Mouse (Mus musculus) mammary gland, adult 2 months (tissue): Measurements from ENCODE around the gene Aipl1. TPM values are rescaled to one million over a fixed set of nuclear protein-coding genes. Genes with fewer than 3 reads are reported as not detected.

ENCODE experiments used
- polyA plus RNA-seq: library from polyadenylated mRNA; depleted of rRNA; stranded (reverse); fragments of >200 nt; gene quantifications from 2 replicates; pipeline ENCODE4 v1.2.3, GENCODE M21; 2012; ENCODE audit warnings: low replicate concordance; rRNA removed

Gene Aipl1
- 0.08 and 0.16 TPM in 2 replicates for polyA plus RNA-seq

DNA sequence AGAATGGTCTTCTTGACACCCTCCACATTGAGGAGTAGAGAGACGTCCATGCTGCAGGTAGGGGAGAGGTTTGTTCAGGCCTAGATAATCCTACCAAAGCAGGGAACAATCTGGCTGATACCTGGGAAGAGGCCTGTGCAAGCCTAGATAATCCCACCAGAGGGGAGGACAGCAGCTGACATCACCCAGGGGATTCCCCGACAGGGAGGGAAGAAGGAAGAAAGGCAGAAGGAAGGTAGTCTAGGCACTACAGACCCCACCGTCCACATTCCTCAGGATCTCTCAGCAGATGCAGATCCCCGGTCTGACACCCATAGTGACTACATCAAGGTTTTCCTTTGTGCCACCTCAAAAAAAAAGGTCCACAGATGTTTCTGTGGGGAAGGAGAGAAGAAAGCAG lies at the start of gene Aipl1:
Gene Aipl1, minus strand, starts transcription at position 101 of the 400 bp plus-strand sequence.

DNA sequence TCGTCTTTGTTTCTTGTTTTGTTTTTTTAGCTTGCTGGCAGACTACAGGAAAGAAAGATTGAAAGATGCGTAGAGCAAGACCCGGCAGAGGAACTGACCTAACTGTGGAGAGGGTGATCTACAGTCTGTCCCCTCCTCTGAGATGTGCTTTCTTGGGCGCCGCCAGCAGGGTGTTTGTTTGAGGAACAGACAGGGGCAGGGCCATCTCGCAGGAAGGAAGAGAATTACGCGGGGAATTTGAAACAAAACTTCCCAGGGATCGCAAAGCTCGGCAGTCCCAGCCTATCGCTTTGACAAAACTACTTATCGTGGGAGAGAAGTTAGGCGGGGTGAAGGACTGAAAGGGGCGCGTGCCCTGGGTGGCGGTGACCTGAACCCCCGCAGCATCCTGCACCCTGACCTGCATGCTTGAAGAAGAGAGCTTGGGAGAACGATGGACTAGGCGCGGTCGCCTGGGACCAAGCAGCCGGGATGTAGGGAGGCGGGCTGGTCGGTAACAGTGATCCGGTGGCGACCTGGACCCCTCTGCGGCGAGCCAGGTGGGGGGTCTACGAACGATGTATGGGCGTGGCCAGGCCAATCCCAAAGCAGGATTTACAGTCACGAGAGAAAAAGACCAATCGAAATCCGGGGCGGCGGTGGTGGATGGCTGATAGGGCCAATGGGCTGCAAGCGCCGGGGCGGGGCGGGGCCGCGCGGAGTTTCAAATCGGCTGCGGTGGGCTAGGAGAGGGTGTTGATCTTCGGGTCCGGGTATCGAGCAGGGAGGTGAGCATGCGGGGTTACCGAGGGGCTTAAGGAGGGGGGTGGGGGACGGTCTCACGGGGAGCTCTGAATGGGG lies 4.7 kb upstream of the Aipl1 start, which contains the start of gene Pimreg:
Gene Pimreg, plus strand, starts transcription at position 265 of the 840 bp plus-strand sequence.

Other genes with a start within 250 kb of the Aipl1 start
- 2.0 and 2.2 TPM in 2 replicates for gene Pimreg, start 4.5 kb upstream of the Aipl1 start, polyA plus RNA-seq
- gene Pitpnm3, start 98.3 kb upstream of the Aipl1 start, polyA plus RNA-seq: 4.8 and 5.1 TPM in 2 replicates
- 0.11 and 0.17 TPM in 2 replicates for gene Gm43951, start 169.3 kb upstream of the Aipl1 start, polyA plus RNA-seq
- gene 4933427D14Rik, start 169.9 kb upstream of the Aipl1 start, polyA plus RNA-seq: 3.6 and 3.7 TPM in 2 replicates
- gene Txndc17, start 170.0 kb upstream of the Aipl1 start, polyA plus RNA-seq: 32.5 and 49.9 TPM in 2 replicates
- 3.1 and 5.3 TPM in 2 replicates for gene Med31, start 178.1 kb upstream of the Aipl1 start, polyA plus RNA-seq
- not detected in 2 replicates for gene Slc13a5, start 229.7 kb upstream of the Aipl1 start, polyA plus RNA-seq